Comparison of ENCODE assay signal across 9 mouse cellular contexts in the genomic region with DNA sequence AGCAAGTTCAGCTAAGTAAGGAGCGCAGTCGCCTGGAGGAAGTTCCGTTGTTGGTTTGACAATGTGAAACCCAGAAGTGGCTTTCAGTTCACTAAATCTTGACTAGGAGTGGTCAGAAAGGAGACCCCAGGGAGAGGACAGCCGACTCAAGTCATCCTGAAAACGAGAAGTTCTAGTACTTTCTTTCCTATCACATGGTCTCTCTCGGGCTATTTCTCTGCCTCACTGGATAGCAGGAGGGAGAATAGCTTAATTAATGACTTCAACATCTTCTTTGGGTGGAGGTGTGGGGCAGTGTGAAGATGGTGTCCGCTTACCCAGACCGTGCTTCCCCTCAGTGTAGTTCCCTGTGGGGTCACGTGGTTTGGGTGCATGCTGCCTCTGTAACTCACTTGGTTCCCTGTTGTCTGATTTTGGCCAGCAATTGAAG. TPM values are rescaled to one million over a fixed set of nuclear protein-coding genes. Genes with fewer than 3 reads are reported as not detected.
DNase-seq lines count a peak whose midpoint lies in the region; ATAC-seq and TF ChIP-seq lines count a peak whose summit lies in the region.
"Had no signal": no experiment of that assay in that cellular context is flagged by ENCODE, and none has a peak within 500 bp of the region (broad histone marks: within the 10 kb centered on the region; RNA-seq: fewer than 3 reads in every experiment).

No protein-coding gene starts in this region.

- TF ChIP-seq POLR2A in heart, adult 2 months (IDR thresholded peaks at IDR 0.05; ENCODE audit: insufficient read depth, low read depth, low read length), result no peak
- no peak for TF ChIP-seq POLR2A in cerebellum, adult 2 months (IDR thresholded peaks at IDR 0.05; ENCODE audit: borderline replicate concordance, insufficient read depth, low read length)

- H3K79me2 ChIP-seq in heart, adult 2 months (replicated peaks; ENCODE audit: control insufficient read depth, insufficient read depth, low read length), result no peaks in the 10 kb centered on the region

- intact Hi-C loops in heart, adult 2 months (cut with DNase I), result no loop called here

- no peaks in the 10 kb centered on the region for H3K36me3 ChIP-seq in heart, adult 2 months (ENCODE audit: control insufficient read depth, insufficient read depth, low read length)

- WGBS in heart, adult 2 months, result 85% methylated on average over 9 of the region's 9 CpGs
- 85% methylated on average over 9 of the region's 9 CpGs for WGBS in cerebellum, adult 2 months

- H3K27me3 ChIP-seq in heart, adult 2 months (ENCODE audit: control insufficient read depth, insufficient read depth, low read length), result no peaks in the 10 kb centered on the region
- H3K27me3 ChIP-seq in cerebellum, adult 2 months (ENCODE audit: control insufficient read depth, insufficient read depth, low read length), result no peaks in the 10 kb centered on the region

- peak; percentile 92 for ATAC-seq in granulocyte monocyte progenitor cell, adult 5-6 weeks (replicated peaks; ENCODE audit: poor library complexity, severe bottlenecking)

- no peak overlapping the region for H3K27ac ChIP-seq in heart, adult 2 months
- no peak overlapping the region for H3K27ac ChIP-seq in cerebellum, adult 2 months (ENCODE audit: insufficient read depth, low read length)
- H3K27ac ChIP-seq: hindbrain, embryonic 14.5 days had no signal

- H3K9ac ChIP-seq in heart, adult 2 months (ENCODE audit: low read depth, low read length), result no peak overlapping the region
- H3K9ac ChIP-seq: hindbrain, embryonic 14.5 days had no signal

- DNase-seq in heart, adult 2 months, result peak; percentile 21 to 56
- no peak for DNase-seq in heart, postnatal 4 days
- peak; percentile 91 for DNase-seq in A20 (ENCODE audit: low read depth, low spot score)
- peak; percentile 51 for DNase-seq in naive thymus-derived CD4-positive, alpha-beta T cell, adult 2 months (ENCODE audit: low read depth)
- no peak for DNase-seq in retina, embryonic 14.5 days (ENCODE audit: low spot score)
- no peak for DNase-seq in gastrocnemius, postnatal 10 days
- no peak for DNase-seq in cerebellum, adult 2 months

- H3K4me1 ChIP-seq in heart, adult 2 months (ENCODE audit: control insufficient read depth, insufficient read depth, low read length), result peaks cover 1% of the 10 kb centered on the region; the same call in 1 of the 2 replicates
- H3K4me1 ChIP-seq in cerebellum, adult 2 months (ENCODE audit: control insufficient read depth, insufficient read depth, low read length), result no peaks in the 10 kb centered on the region

- no peak for TF ChIP-seq CTCF in heart, adult 2 months (IDR thresholded peaks at IDR 0.05)
- no peak for TF ChIP-seq CTCF in cerebellum, adult 2 months (IDR thresholded peaks at IDR 0.05; ENCODE audit: borderline replicate concordance, insufficient read depth, low read depth, low read length)

- TF ChIP-seq EP300 in heart, adult 2 months (IDR thresholded peaks at IDR 0.05; ENCODE audit: insufficient read depth, low read depth, low read length), result no peak

- H3K4me3 ChIP-seq in heart, adult 2 months, result no peak overlapping the region
- H3K4me3 ChIP-seq in cerebellum, adult 2 months (replicated peaks; ENCODE audit: insufficient read depth, low read depth, low read length), result no peak overlapping the region

RNA-seq across cellular contexts. Expression of a gene that starts 33.3 kb away (rescaled TPM):
- 1 to 10 TPM; 5.0 to 7.9 TPM for total RNA-seq in heart, adult 2 months (2021)
- 14.1 and 16.3 TPM in 2 replicates for polyA plus RNA-seq in heart, adult 2 months (2012; rRNA removed)
- 10 to 100 TPM; 11.3 to 13.8 TPM for total RNA-seq in heart, postnatal 4 days (2021)
- total RNA-seq in granulocyte monocyte progenitor cell, adult 5-6 weeks (2014; fragmentation: Nextera tagmentation), result 0.96 and 1.4 TPM in 2 replicates
- 2.8 and 5.8 TPM in 2 replicates for total RNA-seq in granulocyte monocyte progenitor cell, adult 5-6 weeks (2017)
- total RNA-seq in gastrocnemius, postnatal 10 days (2021), result 10 to 100 TPM; 24.9 to 39.5 TPM
- 28.7 and 32.8 TPM in 2 replicates for polyA plus RNA-seq in cerebellum, adult 2 months (2012; rRNA removed)

RNA-seq across cellular contexts. Expression of a gene that starts 54.3 kb away (rescaled TPM):
- under 1 TPM; 0.25 to 0.84 TPM for total RNA-seq in heart, adult 2 months (2021)
- 0.44 and 1.5 TPM in 2 replicates for polyA plus RNA-seq in heart, adult 2 months (2012; rRNA removed)
- 1 to 10 TPM; 1.8 to 2.6 TPM for total RNA-seq in heart, postnatal 4 days (2021)
- not detected in 2 replicates for total RNA-seq in granulocyte monocyte progenitor cell, adult 5-6 weeks (2014; fragmentation: Nextera tagmentation)
- 0.95 TPM in 1 of 2 replicates, not detected in the other for total RNA-seq in granulocyte monocyte progenitor cell, adult 5-6 weeks (2017)
- total RNA-seq in gastrocnemius, postnatal 10 days (2021), result 1 to 10 TPM; 1.4 to 2.1 TPM
- polyA plus RNA-seq in cerebellum, adult 2 months (2012; rRNA removed), result 0.51 and 0.71 TPM in 2 replicates

Comparison
In these comparisons a context has a peak if more than half of its experiments do, and no peak if none do; other contexts are left out.
1. DNase-seq: peak in heart, adult 2 months (2 of 2), A20 (single experiment) and naive thymus-derived CD4-positive, alpha-beta T cell, adult 2 months (single experiment); none in heart, postnatal 4 days (single experiment), retina, embryonic 14.5 days (single experiment), gastrocnemius, postnatal 10 days (single experiment) and cerebellum, adult 2 months (0 of 2).